Mouse (Mus musculus) liver, embryonic 14.5 days (tissue): Measurements from ENCODE around the gene Frmd4a.

Source experiments
- CTCF ChIP-seq: IDR thresholded peaks from 2 replicates; pipeline ENCODE4 v1.5.1; 2016; ENCODE audit warnings: antibody characterized with exemption, low read depth, control low read depth
- EP300 ChIP-seq: IDR thresholded peaks from 2 replicates; pipeline ENCODE4 v1.6.1; 2016; ENCODE audit warnings: antibody characterized with exemption, low read depth

DNA sequence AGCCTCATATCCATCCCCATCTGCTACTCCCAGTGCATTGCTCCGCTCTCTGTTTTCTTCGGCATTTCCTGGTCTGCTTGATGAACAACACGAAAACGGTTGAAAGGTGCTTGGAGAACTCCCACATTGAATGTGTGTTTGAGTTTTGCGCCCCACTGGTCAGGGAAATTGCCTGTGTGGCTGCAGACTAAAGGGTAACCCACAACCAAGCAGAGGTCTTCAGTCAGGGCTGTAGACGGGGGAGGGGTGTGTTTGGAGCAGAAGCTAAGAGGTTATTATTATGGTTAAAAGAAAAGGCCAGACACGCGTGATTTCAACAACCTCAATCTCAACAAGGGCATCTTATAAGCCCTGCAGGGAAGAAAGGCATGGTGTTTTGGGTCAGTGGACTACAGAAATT lies 167.5 kb downstream of the Frmd4a start:
- TF ChIP-seq CTCF, result no peak
- no peak for TF ChIP-seq EP300
